Mouse (Mus musculus) liver, postnatal 0 days (tissue): Measurements from ENCODE around the gene Serping1.

Source experiments
- CTCF ChIP-seq: sonication (generic); IDR thresholded peaks from 2 replicates; pipeline ENCODE4 v1.5.1; 2016; ENCODE audit warnings: antibody characterized with exemption, low read depth
- EP300 ChIP-seq: IDR thresholded peaks from 2 replicates; pipeline ENCODE4 v1.6.1; 2016; ENCODE audit warnings: antibody characterized with exemption, low read depth, mild to moderate bottlenecking

DNA sequence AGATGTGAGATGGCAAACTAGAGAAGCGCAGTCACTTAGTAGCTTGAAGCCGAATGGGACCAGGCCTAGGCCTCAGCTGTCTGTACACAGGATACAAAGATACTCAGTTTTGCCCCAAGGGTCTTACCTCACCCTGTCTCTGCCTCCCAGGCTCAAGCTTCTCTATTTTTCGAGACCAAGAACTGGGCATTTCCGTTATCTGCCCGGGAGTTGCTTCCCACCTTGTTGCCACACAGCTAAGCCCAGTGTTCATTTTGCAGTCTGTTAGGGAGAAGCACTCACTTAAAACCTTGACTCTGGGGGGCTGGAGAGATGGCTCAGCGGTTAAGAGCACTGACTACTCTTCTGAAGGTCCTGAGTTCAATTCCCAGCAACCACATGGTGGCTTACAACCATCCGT lies 28.7 kb upstream of the Serping1 start:
- TF ChIP-seq CTCF = no peak
- no peak for TF ChIP-seq EP300
